Mouse (Mus musculus) myocyte (in vitro differentiated cells): ENCODE measurements around the gene C730034F03Rik.

Experiments used
- CEBPB ChIP-seq: IDR thresholded peaks from 2 replicates; pipeline ENCODE4 v1.6.1; 2011; ENCODE audit warnings: mild to moderate bottlenecking, moderate library complexity; ENCODE audit not compliant: poor library complexity, insufficient read depth, severe bottlenecking
- E2F4 ChIP-seq: IDR thresholded peaks from one replicate; pipeline ENCODE4 v1.6.1; 2011; ENCODE audit warnings: mild to moderate bottlenecking, control low read depth, moderate library complexity; ENCODE audit not compliant: insufficient read depth
- MAX ChIP-seq: IDR thresholded peaks from one replicate; pipeline ENCODE4 v1.6.1; 2011; ENCODE audit warnings: low read depth, mild to moderate bottlenecking, control low read depth
- MYOG ChIP-seq, 3 experiments: IDR thresholded peaks; one replicate each; pipeline ENCODE4 v1.6.1; 2011; ENCODE audit warnings: control low read depth in 2 of 3, low read depth in 2 of 3, mild to moderate bottlenecking in 2 of 3; ENCODE audit not compliant: insufficient read length in 2 of 3, control insufficient read depth in 1 of 3, insufficient read depth in 1 of 3
- POLR2A ChIP-seq: IDR thresholded peaks from one replicate; pipeline ENCODE4 v1.6.1; 2011; ENCODE audit warnings: low read depth, mild to moderate bottlenecking, control low read depth, moderate library complexity; ENCODE audit not compliant: insufficient read length
- POLR2AphosphoS2 ChIP-seq: IDR thresholded peaks from one replicate; pipeline ENCODE4 v1.6.1; 2011; ENCODE audit warnings: low read depth, control low read depth; ENCODE audit not compliant: insufficient read length
- REST ChIP-seq: IDR thresholded peaks from one replicate; pipeline ENCODE4 v1.6.1; 2011; ENCODE audit warnings: mild to moderate bottlenecking, control low read depth, moderate library complexity; ENCODE audit not compliant: insufficient read depth, insufficient read length
- TCF12 ChIP-seq: IDR thresholded peaks from one replicate; pipeline ENCODE4 v1.6.1; 2011; ENCODE audit warnings: mild to moderate bottlenecking, control low read depth; ENCODE audit not compliant: poor library complexity, insufficient read depth, severe bottlenecking
- TCF3 ChIP-seq: IDR thresholded peaks from one replicate; pipeline ENCODE4 v1.6.1; 2011; ENCODE audit warnings: low read depth, control low read depth; ENCODE audit not compliant: insufficient read length

- TF ChIP-seq TCF3 (no peak), TCF12 (no peak), POLR2A (no peak), E2F4 (no peak), MAX (no peak), MYOG (IDR thresholded peaks at IDR 0.05; ENCODE audit: control insufficient read depth in 1 of 3, insufficient read depth in 1 of 3, insufficient read length in 2 of 3, low read depth in 2 of 3) (no peak), REST (no peak), POLR2AphosphoS2 (no peak), CEBPB (no peak)
These were observed 13.2 kb downstream of the C730034F03Rik start for GRCm38 (mm10) chr15:89442486-89443070.
